Mouse (Mus musculus) layer of hippocampus, adult 8-10 months (tissue): ENCODE data around the gene Klk11. TPM values are rescaled to one million over a fixed set of nuclear protein-coding genes. Genes with fewer than 3 reads are reported as not detected.

ENCODE experiments used
- DNase-seq, 2 experiments: peaks; one replicate each; pipeline ENCODE4 v3.0.0; 2022; ENCODE audit warnings: low spot score in 2 of 2
- total RNA-seq, 4 experiments: library from RNA; stranded (reverse); gene quantifications; 2 replicates each; pipeline ENCODE4 v1.2.4; 2022

The Klk11 gene
- not detected for total RNA-seq

GRCm38 (mm10) chr7:43774364-43774763 is at the start of gene Klk11:
Gene Klk11 (plus strand): TSS chr7:43774604.
- no peak for DNase-seq

GRCm38 (mm10) chr7:43747788-43748187 is 26.6 kb upstream of the Klk11 start:
- DNase-seq: no peak

GRCm38 (mm10) chr7:43752806-43753205 is 21.6 kb upstream of the Klk11 start:
- DNase-seq: no peak

- no peak for DNase-seq
Observed at GRCm38 (mm10) chr7:43766484-43766883, 7.9 kb upstream of the Klk11 start.

GRCm38 (mm10) chr7:43768597-43768996 is 5.8 kb upstream of the Klk11 start, which contains the start of gene Klk12:
Gene Klk12 (plus strand): TSS chr7:43768897.
- DNase-seq: no peak

- DNase-seq: no peak
Observed at GRCm38 (mm10) chr7:43769636-43770035, 4.8 kb upstream of the Klk11 start.

- peak in 1 of 2 experiments; percentile 1 for DNase-seq
Observed at GRCm38 (mm10) chr7:43770701-43771100, 3.7 kb upstream of the Klk11 start.

GRCm38 (mm10) chr7:43771916-43772315 is 2.5 kb upstream of the Klk11 start:
- peak in 1 of 2 experiments; percentile 0 for DNase-seq

- peak in 1 of 2 experiments; percentile 0 for DNase-seq
Observed at GRCm38 (mm10) chr7:43772901-43773300, 1.5 kb upstream of the Klk11 start.

- no peak for DNase-seq
Observed at GRCm38 (mm10) chr7:43774802-43775201, 398 bp downstream of the Klk11 start.

- peak in 1 of 2 experiments; percentile 0 for DNase-seq
Observed at GRCm38 (mm10) chr7:43775311-43776057, 1.1 kb downstream of the Klk11 start.

GRCm38 (mm10) chr7:43776506-43776905 is 2.1 kb downstream of the Klk11 start:
- DNase-seq: no peak

GRCm38 (mm10) chr7:43777423-43777822 is 3.0 kb downstream of the Klk11 start:
- DNase-seq: no peak

- DNase-seq: no peak
Observed at GRCm38 (mm10) chr7:43778176-43778970, 4.0 kb downstream of the Klk11 start.

GRCm38 (mm10) chr7:43780241-43780640 is 5.8 kb downstream of the Klk11 start:
- DNase-seq: no peak

- no peak for DNase-seq
Observed at GRCm38 (mm10) chr7:43780746-43781145, 6.3 kb downstream of the Klk11 start, which contains the start of gene Klk10. Gene Klk10 (plus strand): TSS chr7:43781035.

- DNase-seq: no peak
Observed at GRCm38 (mm10) chr7:43781541-43781940, 7.1 kb downstream of the Klk11 start.

GRCm38 (mm10) chr7:43782275-43783265 is 8.2 kb downstream of the Klk11 start:
- peak in 1 of 2 experiments; percentile 65 for DNase-seq

- DNase-seq: no peak
Observed at GRCm38 (mm10) chr7:43785286-43785685, 10.9 kb downstream of the Klk11 start.

GRCm38 (mm10) chr7:43788096-43788495 is 13.7 kb downstream of the Klk11 start:
- DNase-seq: peak; percentile 33 to 39

- no peak for DNase-seq
Observed at GRCm38 (mm10) chr7:43789295-43789694, 14.9 kb downstream of the Klk11 start.
